Mouse (Mus musculus): ENCODE results near the gene Arhgap44.

DNA sequence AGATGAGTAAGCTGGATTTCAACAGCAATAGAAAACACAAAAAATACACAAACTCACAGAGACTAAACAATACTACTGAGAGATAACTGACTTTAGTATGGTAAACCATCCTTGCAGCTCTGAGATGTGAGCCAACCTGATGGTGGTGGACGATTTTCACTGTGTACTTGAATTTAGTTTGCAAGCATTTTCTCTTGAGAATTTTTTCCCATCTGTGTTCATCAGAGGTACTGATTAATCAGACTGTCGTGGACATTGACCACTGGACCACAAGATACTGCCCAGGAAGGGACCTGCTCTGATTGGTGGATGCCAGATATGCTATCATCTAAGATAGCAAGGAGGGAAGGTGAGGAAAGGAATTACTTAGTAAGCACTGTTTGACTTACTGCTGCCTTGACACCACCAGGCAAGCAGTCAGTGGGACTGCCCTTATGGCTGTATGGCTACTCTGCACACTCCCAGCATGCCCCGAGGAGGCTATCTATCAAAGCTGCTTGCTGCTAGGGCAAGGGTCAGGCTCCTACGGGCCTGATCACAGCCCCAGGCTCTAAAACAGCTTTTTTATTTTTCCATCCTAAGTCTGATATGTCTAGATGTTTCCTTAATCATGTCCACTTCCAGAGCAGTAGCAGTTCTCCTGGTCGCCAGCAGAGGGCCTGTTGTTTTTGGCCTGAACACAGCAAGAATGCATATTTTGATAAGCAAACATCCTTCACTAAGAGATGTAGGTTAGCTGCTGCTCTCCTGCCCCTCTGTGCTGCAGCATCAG lies 74.1 kb downstream of the Arhgap44 start:
- peak; percentile 83 for TF ChIP-seq CTCF (IDR thresholded peaks at IDR 0.05)
- TF ChIP-seq POLR2A (IDR thresholded peaks at IDR 0.05; ENCODE audit: insufficient read depth, low read depth, low read length): no peak

All from heart, adult 2 months (tissue).